Mouse (Mus musculus) megakaryocyte, embryonic 14.5 days (primary cell): Measurements from ENCODE around the gene Mrps7.

Source experiments
- FLI1 ChIP-seq: IDR thresholded peaks from 2 replicates; pipeline ENCODE4 v1.6.1; 2012; ENCODE audit warnings: low read length, inconsistent platforms, mixed read lengths
- GATA1 ChIP-seq: IDR thresholded peaks from 3 replicates; pipeline ENCODE4 v1.6.1; 2012; ENCODE audit warnings: mixed read lengths, low read length, inconsistent platforms, borderline replicate concordance

DNA sequence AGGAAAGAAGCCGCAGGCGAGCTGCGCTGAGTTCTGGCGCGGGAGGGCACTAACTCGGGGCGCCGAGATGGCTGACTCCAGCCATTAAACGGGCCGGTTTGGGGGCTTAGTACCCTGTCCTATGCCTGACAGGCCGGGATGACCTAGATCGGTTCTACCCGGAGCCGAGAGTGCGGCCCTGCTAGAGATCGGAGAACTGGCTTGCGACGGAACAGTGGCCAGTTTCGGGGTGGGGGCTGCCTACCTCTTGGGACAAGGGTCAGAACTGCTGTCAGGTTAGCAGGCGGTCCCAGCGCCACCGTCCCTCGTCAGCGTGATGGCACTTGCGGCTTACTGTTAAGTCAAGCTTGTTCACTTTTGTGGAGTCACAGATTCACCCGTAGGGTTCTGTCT lies 575 bp downstream of the Mrps7 start:
- no peak for TF ChIP-seq GATA1
- TF ChIP-seq FLI1: no peak
